Mouse (Mus musculus): ENCODE measurements around the gene Ric8b.

Ric8b gene

GRCm38 (mm10) chr10:85054876-85055275, 137.5 kb downstream of the Ric8b start:
- no peak for DNase-seq (ENCODE audit: low spot score in 2 of 2)
